Mouse (Mus musculus) MEL (cell line): Measurements from ENCODE around the gene Ell. TPM values are rescaled to one million over a fixed set of nuclear protein-coding genes. Genes with fewer than 3 reads are reported as not detected.
A peak's percentile ranks its signal among the peaks of the same experiment; 100 is the strongest.

Experiments
- DNase-seq: peaks from one replicate; pipeline ENCODE4 v3.0.0; 2011; ENCODE audit warnings: low read depth, low spot score
- H3K27ac ChIP-seq: 2 replicates; pipeline ENCODE4 v1.5.1; 2012; ENCODE audit warnings: low read depth, mild to moderate bottlenecking, control low read depth, low read length, moderate library complexity; ENCODE audit not compliant: control insufficient read depth
- H3K27me3 ChIP-seq, 2 experiments: fragments of 150-350 bp in 1 of 2; sonication (generic) in 1 of 2; 2 replicates each; pipeline ENCODE4 v1.6.1; 2012; ENCODE audit warnings: low read length in 2 of 2, mild to moderate bottlenecking in 2 of 2, improper control_type of control experiment in 1 of 2, moderate library complexity in 1 of 2; ENCODE audit not compliant: insufficient read depth in 2 of 2, control insufficient read depth in 1 of 2
- H3K36me3 ChIP-seq, 2 experiments: 2 replicates each; pipeline ENCODE4 v1.6.1; 2012 to 2014; ENCODE audit warnings: low read length in 2 of 2, improper control_type of control experiment in 1 of 2, inconsistent platforms in 1 of 2, mild to moderate bottlenecking in 1 of 2; ENCODE audit not compliant: insufficient read depth in 2 of 2, control insufficient read depth in 1 of 2
- H3K4me1 ChIP-seq, 2 experiments: fragments of 150-350 bp in 1 of 2; sonication (generic) in 1 of 2; 2 replicates each; pipeline ENCODE4 v1.6.1; 2012; ENCODE audit warnings: low read length in 2 of 2, improper control_type of control experiment in 1 of 2, mild to moderate bottlenecking in 1 of 2; ENCODE audit not compliant: insufficient read depth in 2 of 2, control insufficient read depth in 1 of 2
- H3K4me3 ChIP-seq, 2 experiments: fragments of 150-350 bp in 1 of 2; sonication (generic) in 1 of 2; 2 replicates each; pipeline ENCODE4 v1.5.1; 2012; ENCODE audit warnings: low read depth in 2 of 2, low read length in 2 of 2, mild to moderate bottlenecking in 2 of 2, moderate library complexity in 2 of 2, control low read depth in 1 of 2, improper control_type of control experiment in 1 of 2; ENCODE audit not compliant: control insufficient read depth in 1 of 2, insufficient read depth in 1 of 2
- H3K79me2 ChIP-seq: 2 replicates; pipeline ENCODE4 v1.6.1; 2012; ENCODE audit warnings: mild to moderate bottlenecking, low read length, moderate library complexity; ENCODE audit not compliant: control insufficient read depth, poor library complexity, insufficient read depth
- H3K9ac ChIP-seq: 2 replicates; pipeline ENCODE4 v1.6.1; 2012; ENCODE audit warnings: low read depth, mild to moderate bottlenecking, control low read depth, low read length, moderate library complexity; ENCODE audit not compliant: control insufficient read depth, poor library complexity, severe bottlenecking
- H3K9me3 ChIP-seq: fragments of 150-350 bp; sonication (generic); replicated peaks from 2 replicates; pipeline ENCODE4 v1.6.1; 2012; ENCODE audit warnings: mild to moderate bottlenecking, low read length, improper control_type of control experiment, moderate library complexity; ENCODE audit not compliant: insufficient read depth
- BHLHE40 ChIP-seq: IDR thresholded peaks from 2 replicates; pipeline ENCODE4 v1.6.1; 2012; ENCODE audit warnings: low read depth, mild to moderate bottlenecking, inconsistent platforms, low read length, improper control_type of control experiment, borderline replicate concordance
- CHD1 ChIP-seq: IDR thresholded peaks from 2 replicates; pipeline ENCODE4 v1.6.1; 2012; ENCODE audit warnings: low read depth, mild to moderate bottlenecking, inconsistent platforms, low read length, improper control_type of control experiment
- CHD2 ChIP-seq: IDR thresholded peaks from 2 replicates; pipeline ENCODE4 v1.6.1; 2011; ENCODE audit warnings: low read length, improper control_type of control experiment
- CTCF ChIP-seq, 3 experiments: IDR thresholded peaks in 2 of 3; conservative IDR thresholded peaks in 1 of 3; 2 replicates each; pipeline ENCODE4 v1.5.1; 2011 to 2012; ENCODE audit warnings: low read length in 3 of 3, low read depth in 2 of 3, mild to moderate bottlenecking in 2 of 3, improper control_type of control experiment in 1 of 3, inconsistent platforms in 1 of 3, mixed read lengths in 1 of 3, moderate library complexity in 1 of 3; ENCODE audit not compliant: control insufficient read depth in 1 of 3, insufficient read depth in 1 of 3, poor library complexity in 1 of 3, severe bottlenecking in 1 of 3
- E2F4 ChIP-seq: IDR thresholded peaks from 2 replicates; pipeline ENCODE4 v1.6.1; 2011; ENCODE audit warnings: low read depth, low read length, improper control_type of control experiment, borderline replicate concordance
- ELF1 ChIP-seq: IDR thresholded peaks from 2 replicates; pipeline ENCODE4 v1.6.1; 2014; ENCODE audit warnings: low read depth, mild to moderate bottlenecking, inconsistent platforms, low read length, improper control_type of control experiment, moderate library complexity
- EP300 ChIP-seq, 2 experiments: IDR thresholded peaks; 2 replicates each; pipeline ENCODE4 v1.6.1; 2011; ENCODE audit warnings: improper control_type of control experiment in 2 of 2, low read length in 2 of 2, low read depth in 1 of 2, mild to moderate bottlenecking in 1 of 2
- ETS1 ChIP-seq: IDR thresholded peaks from 2 replicates; pipeline ENCODE4 v1.6.1; 2012; ENCODE audit warnings: low read depth, mild to moderate bottlenecking, inconsistent platforms, low read length, improper control_type of control experiment, moderate library complexity
- GABPA ChIP-seq: IDR thresholded peaks from 2 replicates; pipeline ENCODE4 v1.6.1; 2012; ENCODE audit warnings: low read depth, mild to moderate bottlenecking, inconsistent platforms, low read length, improper control_type of control experiment, moderate library complexity
- GATA1 ChIP-seq: IDR thresholded peaks from 2 replicates; pipeline ENCODE4 v1.6.1; 2011; ENCODE audit warnings: low read depth, low read length, improper control_type of control experiment
- HCFC1 ChIP-seq: IDR thresholded peaks from 2 replicates; pipeline ENCODE4 v1.6.1; 2012; ENCODE audit warnings: low read depth, mild to moderate bottlenecking, inconsistent platforms, low read length, improper control_type of control experiment, moderate library complexity
- JUND ChIP-seq: IDR thresholded peaks from 2 replicates; pipeline ENCODE4 v1.6.1; 2011; ENCODE audit warnings: low read depth, mild to moderate bottlenecking, improper control_type of control experiment, low read length
- KAT2A ChIP-seq: conservative IDR thresholded peaks from 2 replicates; pipeline ENCODE4 v1.6.1; 2012; ENCODE audit warnings: low read depth, low read length, improper control_type of control experiment, inconsistent platforms
- MAFK ChIP-seq: IDR thresholded peaks from 2 replicates; pipeline ENCODE4 v1.6.1; 2011; ENCODE audit warnings: low read depth, mild to moderate bottlenecking, low read length, improper control_type of control experiment, borderline replicate concordance
- MAZ ChIP-seq: IDR thresholded peaks from 2 replicates; pipeline ENCODE4 v1.6.1; 2012; ENCODE audit warnings: low read depth, mild to moderate bottlenecking, inconsistent platforms, low read length, improper control_type of control experiment
- MEF2A ChIP-seq: IDR thresholded peaks from 2 replicates; pipeline ENCODE4 v1.6.1; 2014; ENCODE audit warnings: low read depth, mild to moderate bottlenecking, inconsistent platforms, low read length, improper control_type of control experiment; ENCODE audit not compliant: poor library complexity, insufficient replicate concordance, severe bottlenecking; ENCODE audit errors: extremely low read depth
- MYB ChIP-seq: IDR thresholded peaks from 2 replicates; pipeline ENCODE4 v1.6.1; 2011; ENCODE audit warnings: mild to moderate bottlenecking, low read depth, low read length, improper control_type of control experiment
- MYC ChIP-seq: IDR thresholded peaks from 2 replicates; pipeline ENCODE4 v1.6.1; 2011; ENCODE audit warnings: low read depth, mild to moderate bottlenecking, low read length, improper control_type of control experiment, moderate library complexity
- NELFE ChIP-seq: IDR thresholded peaks from 2 replicates; pipeline ENCODE4 v1.6.1; 2011; ENCODE audit warnings: low read depth, low read length, improper control_type of control experiment
- NRF1 ChIP-seq: IDR thresholded peaks from 2 replicates; pipeline ENCODE4 v1.6.1; 2014; ENCODE audit warnings: low read depth, mild to moderate bottlenecking, inconsistent platforms, low read length, improper control_type of control experiment, moderate library complexity; ENCODE audit not compliant: poor library complexity, insufficient read depth, severe bottlenecking
- POLR2A ChIP-seq, 2 experiments: IDR thresholded peaks; 2 replicates each; pipeline ENCODE4 v1.6.1; 2011 to 2012; ENCODE audit warnings: low read length in 2 of 2, mild to moderate bottlenecking in 2 of 2, control low read depth in 1 of 2, improper control_type of control experiment in 1 of 2, low read depth in 1 of 2, moderate library complexity in 1 of 2; ENCODE audit not compliant: control insufficient read depth in 1 of 2, insufficient read depth in 1 of 2, poor library complexity in 1 of 2
- POLR2AphosphoS2 ChIP-seq: IDR thresholded peaks from 2 replicates; pipeline ENCODE4 v1.6.1; 2011; ENCODE audit warnings: low read length, improper control_type of control experiment
- POLR2AphosphoS5 ChIP-seq: IDR thresholded peaks from 2 replicates; pipeline ENCODE4 v1.6.1; 2012; ENCODE audit warnings: low read depth, borderline replicate concordance, mild to moderate bottlenecking, inconsistent platforms, low read length, moderate library complexity, mixed read lengths
- RAD21 ChIP-seq: IDR thresholded peaks from 2 replicates; pipeline ENCODE4 v1.6.1; 2011; ENCODE audit warnings: mild to moderate bottlenecking, low read depth, low read length, improper control_type of control experiment
- RCOR1 ChIP-seq: IDR thresholded peaks from 2 replicates; pipeline ENCODE4 v1.6.1; 2012; ENCODE audit warnings: low read depth, mild to moderate bottlenecking, inconsistent platforms, low read length, improper control_type of control experiment
- SIN3A ChIP-seq: IDR thresholded peaks from 2 replicates; pipeline ENCODE4 v1.6.1; 2012; ENCODE audit warnings: low read length, improper control_type of control experiment, inconsistent platforms
- SMC3 ChIP-seq: IDR thresholded peaks from 2 replicates; pipeline ENCODE4 v1.6.1; 2011; ENCODE audit warnings: low read depth, low read length, improper control_type of control experiment
- TAL1 ChIP-seq: IDR thresholded peaks from 2 replicates; pipeline ENCODE4 v1.6.1; 2012; ENCODE audit warnings: mild to moderate bottlenecking, inconsistent platforms, low read length, moderate library complexity, mixed read lengths
- TCF12 ChIP-seq: IDR thresholded peaks from 2 replicates; pipeline ENCODE4 v1.6.1; 2014; ENCODE audit warnings: low read depth, mild to moderate bottlenecking, inconsistent platforms, low read length, improper control_type of control experiment, moderate library complexity
- UBTF ChIP-seq: IDR thresholded peaks from 2 replicates; pipeline ENCODE4 v1.6.1; 2012; ENCODE audit warnings: low read depth, mild to moderate bottlenecking, inconsistent platforms, low read length, improper control_type of control experiment, moderate library complexity, borderline replicate concordance; ENCODE audit not compliant: insufficient read depth
- USF1 ChIP-seq: IDR thresholded peaks from 2 replicates; pipeline ENCODE4 v1.6.1; 2014; ENCODE audit warnings: low read depth, mild to moderate bottlenecking, inconsistent platforms, low read length, improper control_type of control experiment, moderate library complexity
- USF2 ChIP-seq, 2 experiments: IDR thresholded peaks; 2 replicates each; pipeline ENCODE4 v1.6.1; 2011 to 2012; ENCODE audit warnings: improper control_type of control experiment in 2 of 2, low read length in 2 of 2, borderline replicate concordance in 1 of 2, inconsistent platforms in 1 of 2, low read depth in 1 of 2, mild to moderate bottlenecking in 1 of 2; ENCODE audit not compliant: insufficient read depth in 1 of 2
- ZC3H11A ChIP-seq: IDR thresholded peaks from 2 replicates; pipeline ENCODE4 v1.6.1; 2012; ENCODE audit warnings: low read depth, mild to moderate bottlenecking, inconsistent platforms, low read length, improper control_type of control experiment
- ZKSCAN1 ChIP-seq: IDR thresholded peaks from 2 replicates; pipeline ENCODE4 v1.6.1; 2012; ENCODE audit warnings: low read depth, mild to moderate bottlenecking, inconsistent platforms, low read length, improper control_type of control experiment, moderate library complexity
- ZMIZ1 ChIP-seq: IDR thresholded peaks from 2 replicates; pipeline ENCODE4 v1.6.1; 2012; ENCODE audit warnings: low read depth, mild to moderate bottlenecking, inconsistent platforms, low read length, improper control_type of control experiment, moderate library complexity
- ZNF384 ChIP-seq: IDR thresholded peaks from 2 replicates; pipeline ENCODE4 v1.6.1; 2012; ENCODE audit warnings: low read depth, mild to moderate bottlenecking, inconsistent platforms, low read length, improper control_type of control experiment
- polyA plus RNA-seq, 2 experiments: library from polyadenylated mRNA; stranded (reverse) in 1 of 2; unstranded in 1 of 2; fragments of >175 nt in 1 of 2; fragments of >200 nt in 1 of 2; gene quantifications; 2 replicates each; pipeline versions ENCODE4 v1.2.1 to v1.2.4; 2012; ENCODE audit warnings: low replicate concordance in 2 of 2, low read depth in 1 of 2; ENCODE audit not compliant: insufficient read length in 2 of 2, insufficient read depth in 1 of 2, missing spikeins in 1 of 2
- total RNA-seq: library from RNA; depleted of rRNA; stranded (reverse); fragments of 300-350 nt; gene quantifications from 2 replicates; pipeline ENCODE4 v1.2.3, GENCODE M21; 2012

The Ell gene
- total and polyA plus RNA-seq, 3 experiments, result 12.4 to 25.9 TPM; not detected in 1

- Histone ChIP-seq H3K4me1 (peaks cover 6 to 42% of the 10 kb centered on the region in 2 experiments), H3K36me3 (peaks cover 5 to 29% of the 10 kb centered on the region in 2 experiments; a peak in 3 of 4 replicates), H3K9me3 (no peaks in the 10 kb centered on the region), H3K27me3 (no peaks in the 10 kb centered on the region), H3K27ac (peak within 1 kb of the TSS; percentile 92), H3K79me2 (peaks cover 35% of the 10 kb centered on the region), H3K4me3 (peak within 1 kb of the TSS; percentile 89 to 95), H3K9ac (peak within 1 kb of the TSS; percentile 89)
- peak; percentile 96 for DNase-seq
- TF ChIP-seq ZKSCAN1 (no peak), USF1 (no peak), JUND (no peak), CHD1 (no peak), KAT2A (peak; percentile 81; the same call in 1 of the 2 replicates), USF2 (IDR thresholded peaks at IDR 0.05; ENCODE audit: borderline replicate concordance in 1 of 2, insufficient read depth in 1 of 2, low read depth in 1 of 2, low read length in 2 of 2) (no peak), SIN3A (peak; percentile 81), RCOR1 (no peak), TCF12 (peak; percentile 78), GATA1 (no peak), POLR2A (IDR thresholded peaks at IDR 0.05; ENCODE audit: control insufficient read depth in 1 of 2, insufficient read depth in 1 of 2, low read depth in 1 of 2, low read length in 2 of 2, poor library complexity in 1 of 2) (peak; percentile 88 to 89), POLR2AphosphoS5 (peak; percentile 70; the same call in 1 of the 2 replicates), MYC (peak; percentile 98), ETS1 (peak; percentile 45; the same call in 1 of the 2 replicates), MYB (no peak), ZC3H11A (no peak), MAZ (peak; percentile 99), NELFE (peak; percentile 98), CTCF (IDR thresholded peaks at IDR 0.05 in 2 of 3, conservative IDR thresholded peaks at IDR 0.05 in 1 of 3; ENCODE audit: control insufficient read depth in 1 of 3, insufficient read depth in 1 of 3, low read depth in 2 of 3, low read length in 3 of 3, poor library complexity in 1 of 3, severe bottlenecking in 1 of 3) (no peak), POLR2AphosphoS2 (peak; percentile 95), E2F4 (peak; percentile 62; the same call in 1 of the 2 replicates), ZNF384 (no peak), ZMIZ1 (peak; percentile 78; the same call in 1 of the 2 replicates), GABPA (no peak), MEF2A (no peak), UBTF (no peak), BHLHE40 (no peak), HCFC1 (peak; percentile 95), ELF1 (peak; percentile 95), EP300 (IDR thresholded peaks at IDR 0.05; ENCODE audit: low read depth in 1 of 2, low read length in 2 of 2) (peak in 1 of 2 experiments; percentile 23; a peak in 1 of 4 replicates), SMC3 (no peak), CHD2 (no peak), MAFK (no peak), NRF1 (peak; percentile 94), TAL1 (no peak), RAD21 (no peak)
These were observed 28.9 kb upstream of the Ell start, which contains the start of gene Uba52 for GRCm38 (mm10) chr8:70510228-70510915. Gene Uba52 (minus strand): TSS chr8:70510801.
